In genomic region chr4:47020563-47020962, GRCm38 (mm10) we compare ENCODE assay signal across 10 mouse cellular contexts. TPM values are rescaled to one million over a fixed set of nuclear protein-coding genes. Genes with fewer than 3 reads are reported as not detected.
DNase-seq lines count a peak whose midpoint lies in the region; ATAC-seq and TF ChIP-seq lines count a peak whose summit lies in the region.
"Had no signal": no experiment of that assay in that cellular context is flagged by ENCODE, and none has a peak within 500 bp of the region (broad histone marks: within the 10 kb centered on the region; RNA-seq: fewer than 3 reads in every experiment).

No protein-coding gene starts in this region.

- no peaks in the 10 kb centered on the region for H3K9me3 ChIP-seq in neural tube, embryonic 15.5 days (replicated peaks)
- H3K9me3 ChIP-seq in lung, postnatal 0 days (ENCODE audit: low read length): no peaks in the 10 kb centered on the region
- H3K9me3 ChIP-seq: neural tube, embryonic 12.5 days had no signal

- intact Hi-C loops in heart, postnatal 14 days (cut with DNase I): loop anchor here (5.0 kb wide), 1 partner anchor 333 kb away; no protein-coding TSS in a partner anchor

- ATAC-seq in cerebellum, adult (ENCODE audit: insufficient number of reproducible peaks, low FRiP score, low TSS enrichment): no peak
- no peak for ATAC-seq in neural tube, embryonic 15.5 days (ENCODE audit: low FRiP score)
- ATAC-seq in lung, postnatal 0 days: no peak

- peaks cover 34% of the 10 kb centered on the region for H3K36me3 ChIP-seq in neural tube, embryonic 15.5 days
- H3K36me3 ChIP-seq in lung, postnatal 0 days (ENCODE audit: insufficient read depth, low read length): no peaks in the 10 kb centered on the region
- H3K36me3 ChIP-seq: G1E had no signal

- no peaks in the 10 kb centered on the region for H3K4me1 ChIP-seq in neural tube, embryonic 15.5 days
- no peaks in the 10 kb centered on the region for H3K4me1 ChIP-seq in lung, postnatal 0 days (ENCODE audit: insufficient read depth, low read depth, low read length)
- H3K4me1 ChIP-seq: neural tube, embryonic 12.5 days had no signal

- no peaks in the 10 kb centered on the region for H3K27me3 ChIP-seq in neural tube, embryonic 15.5 days (replicated peaks)
- no peaks in the 10 kb centered on the region for H3K27me3 ChIP-seq in lung, postnatal 0 days (replicated peaks; ENCODE audit: insufficient read depth, low read length)
- H3K27me3 ChIP-seq: neural tube, embryonic 12.5 days had no signal

- TF ChIP-seq CTCF in lung, postnatal 0 days (IDR thresholded peaks at IDR 0.05): peak; percentile 80

- WGBS in neural tube, embryonic 15.5 days: 13% methylated on average over 5 of the region's 5 CpGs
- 11% methylated on average over 5 of the region's 5 CpGs for WGBS in lung, postnatal 0 days

- H3K9ac ChIP-seq in neural tube, embryonic 15.5 days (replicated peaks): no peak overlapping the region
- H3K9ac ChIP-seq in lung, postnatal 0 days (replicated peaks; ENCODE audit: low read depth): no peak overlapping the region

- no peak overlapping the region for H3K4me3 ChIP-seq in neural tube, embryonic 15.5 days (replicated peaks)
- no peak overlapping the region for H3K4me3 ChIP-seq in lung, postnatal 0 days (ENCODE audit: low read depth, low read length)
- H3K4me3 ChIP-seq: neural tube, embryonic 12.5 days had no signal

- DNase-seq in cerebellum, adult 18-20 months: peak; percentile 68 to 82
- peak; percentile 76 for DNase-seq in neural tube, embryonic 10.5 days (ENCODE audit: extremely low spot score, low spot score)
- peak; percentile 73 for DNase-seq in cerebellum, adult 8-10 months
- DNase-seq in heart, postnatal 14 days: peak; percentile 70 to 79
- peak; percentile 30 for DNase-seq in lung, postnatal 0 days (ENCODE audit: low spot score)
- DNase-seq in spleen, adult 18-20 months: peak; percentile 44 to 79

- H3K27ac ChIP-seq in neural tube, embryonic 15.5 days (replicated peaks): no peak overlapping the region
- no peak overlapping the region for H3K27ac ChIP-seq in lung, postnatal 0 days (ENCODE audit: low read length)
- H3K27ac ChIP-seq: neural tube, embryonic 12.5 days had no signal

- TF ChIP-seq EP300 in lung, postnatal 0 days (IDR thresholded peaks at IDR 0.05): no peak

- no peak overlapping the region for H3K4me2 ChIP-seq in neural tube, embryonic 15.5 days
- H3K4me2 ChIP-seq in lung, postnatal 0 days (replicated peaks; ENCODE audit: low read depth, low read length): no peak overlapping the region
- H3K4me2 ChIP-seq: neural tube, embryonic 12.5 days had no signal

RNA-seq across cellular contexts. Expression of gene Gabbr2, which starts 28.9 kb away (rescaled TPM):
- 9.2 and 12.5 TPM in 2 replicates for polyA plus RNA-seq in neural tube, embryonic 15.5 days (2015; fragmentation: Nextera tagmentation; extraction: Ambion mirVana)
- under 1 TPM in 1 of 2 experiments, not detected in 1; 0.05 TPM for total RNA-seq in heart, postnatal 14 days (2021)
- 0.02 TPM in 1 of 2 replicates, not detected in the other for polyA plus RNA-seq in lung, postnatal 0 days (2015; fragmentation: Nextera tagmentation; extraction: Ambion mirVana)
- polyA plus RNA-seq: G1E had no signal

RNA-seq across cellular contexts. Expression of gene Anks6, which starts 36.7 kb away (rescaled TPM):
- 3.8 and 4.4 TPM in 2 replicates for polyA plus RNA-seq in neural tube, embryonic 15.5 days (2015; fragmentation: Nextera tagmentation; extraction: Ambion mirVana)
- 1 to 10 TPM; 3.9 to 4.0 TPM for total RNA-seq in heart, postnatal 14 days (2021)
- 1.4 TPM in 2 replicates for polyA plus RNA-seq in lung, postnatal 0 days (2015; fragmentation: Nextera tagmentation; extraction: Ambion mirVana)
- polyA plus RNA-seq: G1E had no signal
